Mouse (Mus musculus) neural tube, embryonic 10.5 days (tissue): ENCODE results near the gene Wasf1.

Experiments
- DNase-seq: peaks from one replicate; pipeline ENCODE4 v3.0.0-alpha.2; 2017; ENCODE audit warnings: low spot score; ENCODE audit errors: extremely low spot score

Gene Wasf1

DNA sequence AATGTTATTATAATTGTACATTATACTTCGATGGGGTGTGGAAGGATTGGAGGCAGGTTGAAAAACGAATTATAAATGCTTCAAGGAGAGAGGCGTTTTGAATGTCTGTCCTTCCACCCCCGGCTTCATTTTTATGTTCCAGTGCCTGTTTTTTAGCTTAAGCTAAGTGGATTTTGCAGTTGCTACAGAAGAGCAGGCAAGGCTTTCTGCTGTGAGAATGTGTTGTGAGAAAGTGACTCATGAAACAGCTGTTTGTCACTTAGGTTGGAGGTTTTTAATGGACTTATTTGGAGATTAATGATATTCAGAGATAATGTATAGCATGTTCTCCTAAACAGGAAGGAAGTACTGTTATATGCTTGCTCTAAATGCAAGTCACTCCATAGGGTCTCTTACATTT lies 5.9 kb downstream of the Wasf1 start:
- DNase-seq = no peak

DNA sequence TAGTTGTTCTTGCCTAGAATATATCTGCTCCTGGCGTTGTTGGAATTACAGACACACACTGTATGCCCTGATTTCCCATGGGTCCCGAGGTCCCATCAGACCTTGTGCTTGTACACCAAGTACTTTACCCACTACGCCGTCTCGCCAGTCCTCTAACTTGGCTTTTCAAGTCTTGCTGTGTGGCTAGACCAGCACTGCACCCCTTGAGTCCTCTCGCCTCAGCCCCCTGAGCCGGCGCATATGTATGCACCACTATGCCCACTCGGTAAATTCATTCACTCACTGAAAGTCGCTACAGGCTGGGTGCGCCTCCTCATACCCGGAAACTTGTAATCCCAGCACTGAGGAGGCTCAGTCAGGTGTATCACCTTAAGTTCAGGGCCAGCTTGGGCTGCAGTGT lies 12.5 kb downstream of the Wasf1 start:
- no peak for DNase-seq

DNA sequence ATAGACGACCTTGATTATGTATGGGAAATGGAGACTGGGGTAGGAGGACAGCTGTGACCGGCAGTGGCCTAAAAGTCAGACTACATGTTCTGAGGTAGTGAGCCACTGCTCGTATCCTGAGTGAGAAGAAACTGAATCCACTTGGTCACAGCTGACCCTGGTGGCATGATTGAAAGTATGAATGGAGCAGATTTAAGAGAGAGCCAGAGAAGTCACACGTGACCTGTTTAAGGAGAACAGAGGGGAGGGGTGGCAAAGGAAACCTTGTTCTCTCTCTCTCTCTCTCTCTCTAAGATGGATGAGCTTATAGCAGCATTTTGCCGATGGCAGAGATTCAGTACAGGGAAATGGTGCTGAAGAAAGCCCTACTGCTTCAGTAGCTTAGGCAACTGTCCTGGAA lies 13.4 kb downstream of the Wasf1 start:
- no peak for DNase-seq

DNA sequence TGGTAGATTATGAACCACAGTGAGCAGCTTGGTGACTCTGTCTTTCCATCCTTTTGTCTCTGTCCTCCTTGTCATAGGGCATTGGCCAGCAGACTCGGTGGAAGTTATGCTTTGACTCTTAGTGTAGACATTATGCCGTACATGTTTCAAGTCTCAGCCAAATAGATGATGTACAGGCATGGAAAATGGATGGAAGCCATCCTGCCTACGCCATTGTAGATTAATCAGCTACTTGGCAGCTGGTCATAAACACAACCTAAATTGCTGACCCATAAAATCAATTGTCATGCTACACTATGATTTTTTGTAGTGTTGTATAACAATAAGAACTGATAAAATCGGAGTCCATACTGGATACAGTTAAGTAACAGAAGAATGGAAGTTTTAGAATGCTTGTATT lies 18.5 kb downstream of the Wasf1 start:
- DNase-seq = no peak

DNA sequence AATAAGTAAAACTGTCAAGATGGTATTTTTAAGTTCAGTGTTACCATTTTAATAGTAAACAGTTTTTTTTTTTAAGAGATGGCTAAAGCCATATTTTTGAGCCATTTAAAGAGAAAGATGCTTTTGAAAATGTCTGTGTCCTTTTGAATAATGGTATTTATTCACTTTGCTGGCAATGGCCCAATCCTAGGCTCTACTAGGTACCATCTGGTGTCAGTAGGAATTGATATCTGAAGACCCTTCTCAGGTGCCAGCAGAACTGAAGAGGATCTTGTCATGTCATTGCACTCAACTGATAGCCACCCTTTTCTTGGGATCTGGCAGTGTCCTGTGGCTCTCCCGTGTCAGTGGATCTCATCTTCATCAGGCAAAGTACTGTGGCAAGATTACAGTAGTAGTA lies 22.9 kb downstream of the Wasf1 start:
- no peak for DNase-seq

DNA sequence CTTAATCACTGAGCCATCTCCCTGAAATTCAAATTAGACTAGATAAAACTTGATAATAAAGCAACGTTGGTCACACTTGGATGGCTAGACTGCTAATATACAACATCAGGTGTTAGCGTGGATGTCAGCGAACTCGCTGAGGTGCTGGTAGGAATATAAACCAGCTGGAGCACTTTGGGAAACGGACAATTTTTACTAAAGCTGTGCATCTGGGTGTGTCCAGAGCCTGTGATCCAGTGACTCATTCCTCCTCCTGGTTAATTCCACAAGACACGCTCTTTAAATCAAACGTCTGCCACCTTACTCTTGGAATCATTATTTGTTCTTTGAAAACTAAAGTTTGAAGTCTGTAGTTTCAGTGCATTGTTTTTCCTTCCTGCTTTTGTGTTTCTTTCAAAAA lies 23.5 kb downstream of the Wasf1 start:
- DNase-seq = no peak

DNA sequence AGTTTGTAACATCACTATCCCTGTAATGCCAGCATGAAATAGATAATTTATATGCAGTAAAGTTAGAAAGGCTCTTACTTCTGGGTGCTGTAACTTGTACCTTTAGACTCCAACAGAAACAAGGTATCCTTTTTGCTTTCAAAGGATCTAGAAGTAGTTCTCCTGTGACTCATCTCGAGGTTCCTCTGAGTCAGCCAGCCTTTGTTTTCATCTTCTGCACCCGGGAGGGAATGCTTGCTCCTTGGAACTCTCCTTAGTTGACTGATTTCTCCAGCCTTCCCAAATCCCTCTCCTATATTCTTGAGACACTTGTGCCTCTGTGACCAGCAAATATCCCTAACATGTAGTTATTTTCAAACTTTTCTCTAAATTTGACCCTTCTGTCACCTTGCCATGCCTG lies 25.3 kb downstream of the Wasf1 start:
- DNase-seq = no peak

DNA sequence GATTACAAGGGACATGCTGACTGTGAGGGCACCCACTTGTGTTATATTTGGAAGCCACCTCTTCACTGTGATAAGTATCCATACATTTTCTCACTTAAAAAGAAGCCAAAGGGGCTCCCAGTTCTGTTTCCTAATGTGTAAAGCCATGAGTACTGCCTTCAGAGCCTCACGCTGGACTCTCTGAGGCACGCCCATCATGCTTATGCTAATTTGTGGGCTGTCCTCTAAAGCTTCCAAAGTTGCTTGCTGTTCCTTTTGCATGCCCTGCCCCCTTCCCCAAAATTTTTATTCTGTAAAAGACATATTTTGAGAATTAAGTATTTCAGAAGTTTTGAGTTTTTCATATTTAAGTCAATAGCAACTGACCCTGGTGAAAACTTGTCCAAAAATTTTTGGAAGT lies 27.5 kb downstream of the Wasf1 start:
- no peak for DNase-seq

DNA sequence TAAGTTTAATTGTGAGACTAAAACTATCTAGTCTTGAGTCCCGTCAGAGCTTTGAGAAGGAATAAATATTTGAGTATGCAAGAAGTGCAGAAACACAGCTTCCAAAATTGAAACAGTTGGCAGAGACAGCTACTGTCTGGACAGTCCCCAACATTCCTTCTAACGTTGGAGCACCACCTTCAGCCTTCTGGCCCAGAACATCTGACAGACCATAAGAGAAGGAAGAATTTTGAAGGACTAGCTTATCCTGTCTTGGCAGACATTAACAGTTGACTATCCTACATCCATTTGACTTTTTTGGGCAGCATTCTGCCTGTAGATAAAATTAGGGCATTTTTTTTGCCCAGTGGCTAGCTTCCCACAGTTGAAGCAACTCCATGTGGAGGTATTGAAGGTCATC lies 32.0 kb downstream of the Wasf1 start:
- no peak for DNase-seq

DNA sequence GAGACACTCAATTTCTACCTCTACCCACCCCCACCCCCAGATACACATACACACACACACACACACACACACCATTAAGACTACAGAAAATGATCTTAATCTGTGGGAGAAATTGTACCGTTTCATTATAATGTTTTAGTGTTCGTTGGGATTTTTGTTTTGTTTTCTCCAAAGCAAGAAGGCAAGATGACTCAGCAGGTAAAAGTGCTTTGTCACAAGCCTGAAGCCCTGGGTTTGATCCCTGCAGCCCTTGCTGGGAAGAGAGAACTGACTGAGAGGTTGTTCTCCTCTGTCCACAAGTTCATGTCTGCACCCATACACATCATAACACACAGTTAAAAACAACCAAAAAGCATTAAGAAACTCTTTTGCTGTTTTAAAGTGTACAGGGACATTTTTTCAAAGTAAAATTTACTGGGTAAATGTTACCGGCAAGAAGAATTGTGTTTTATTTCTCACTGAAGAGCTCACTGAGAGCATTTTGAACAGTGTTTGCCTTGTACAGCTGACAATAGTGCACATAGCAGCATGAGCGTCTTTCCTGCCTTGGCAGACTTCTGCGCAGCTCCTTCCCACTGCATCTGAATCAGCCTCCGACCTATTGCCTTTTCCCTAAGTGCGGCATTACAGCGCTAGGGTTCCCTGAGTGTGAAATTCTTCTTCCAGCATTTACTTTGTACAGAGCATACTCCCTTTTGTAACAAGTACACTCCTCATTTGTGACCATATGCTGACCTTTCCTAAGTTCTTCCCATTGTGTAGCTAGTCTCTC lies 35.6 kb downstream of the Wasf1 start:
- no peak for DNase-seq

DNA sequence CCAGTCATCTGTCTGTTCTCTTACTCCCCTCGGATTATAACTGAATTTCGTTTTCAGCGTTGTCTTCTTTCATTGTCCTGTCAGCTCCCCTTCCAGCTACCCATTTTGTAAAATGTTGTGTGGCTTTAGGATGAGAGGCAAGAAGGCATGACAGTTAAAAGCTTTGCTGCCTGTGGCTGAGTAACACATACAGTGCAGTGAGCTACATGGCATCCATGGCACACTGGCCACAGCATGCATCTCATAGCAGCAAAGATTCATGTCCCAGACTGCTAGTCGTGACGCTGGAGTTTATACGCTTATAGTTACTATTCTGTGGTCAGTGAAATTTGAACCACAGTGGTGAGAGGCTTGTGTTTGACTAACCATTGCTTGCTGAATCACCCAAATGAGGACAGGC lies 36.2 kb downstream of the Wasf1 start:
- DNase-seq = no peak

DNA sequence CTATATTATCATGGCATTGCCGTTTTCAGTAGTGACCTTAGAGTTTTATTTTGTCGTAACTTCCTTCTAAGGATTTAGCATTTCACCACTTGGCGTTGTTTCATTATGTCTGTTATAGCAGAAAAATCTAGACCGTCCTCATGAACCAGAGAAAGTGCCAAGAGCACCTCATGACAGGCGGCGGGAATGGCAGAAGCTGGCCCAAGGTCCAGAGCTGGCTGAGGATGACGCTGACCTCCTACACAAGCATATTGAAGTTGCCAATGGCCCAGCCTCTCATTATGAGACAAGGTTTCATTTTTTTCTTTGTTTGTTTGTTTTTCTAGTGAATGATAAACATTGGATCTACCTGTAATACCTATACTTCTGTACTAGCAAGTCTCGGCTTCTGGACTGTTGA lies 49.7 kb downstream of the Wasf1 start:
- DNase-seq = no peak

DNA sequence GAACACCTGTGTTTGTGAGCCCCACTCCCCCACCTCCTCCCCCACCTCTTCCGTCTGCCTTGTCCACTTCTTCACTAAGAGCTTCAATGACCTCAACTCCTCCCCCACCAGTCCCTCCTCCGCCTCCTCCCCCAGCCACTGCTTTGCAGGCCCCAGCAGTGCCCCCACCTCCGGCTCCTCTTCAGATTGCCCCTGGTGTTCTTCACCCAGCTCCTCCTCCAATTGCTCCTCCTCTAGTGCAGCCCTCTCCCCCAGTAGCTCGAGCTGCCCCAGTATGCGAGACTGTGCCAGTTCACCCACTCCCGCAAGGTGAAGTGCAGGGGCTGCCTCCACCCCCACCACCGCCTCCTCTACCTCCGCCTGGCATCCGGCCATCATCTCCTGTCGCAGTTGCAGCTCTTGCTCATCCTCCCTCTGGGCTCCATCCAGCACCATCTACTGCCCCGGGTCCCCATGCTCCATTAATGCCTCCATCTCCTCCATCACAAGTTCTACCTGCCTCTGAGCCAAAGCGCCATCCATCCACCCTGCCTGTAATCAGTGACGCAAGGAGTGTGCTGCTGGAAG lies 53.0 kb downstream of the Wasf1 start:
- DNase-seq = no peak

DNA sequence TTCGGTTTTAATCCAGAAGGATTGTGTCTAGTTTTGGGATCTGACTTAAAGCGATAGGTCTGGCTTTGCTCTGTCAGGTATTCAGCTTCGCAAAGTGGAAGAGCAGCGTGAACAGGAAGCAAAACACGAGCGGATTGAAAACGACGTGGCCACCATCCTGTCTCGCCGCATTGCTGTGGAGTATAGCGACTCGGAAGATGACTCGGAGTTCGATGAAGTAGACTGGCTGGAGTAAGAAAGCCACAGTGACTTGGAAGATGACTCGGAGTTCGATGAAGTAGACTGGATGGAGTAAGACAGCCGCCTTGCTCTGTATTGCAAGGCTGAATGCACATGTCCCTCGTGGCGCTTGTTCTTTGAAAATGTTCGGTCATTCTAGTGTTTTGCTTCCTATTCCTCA lies 54.3 kb downstream of the Wasf1 start:
- DNase-seq = no peak

DNA sequence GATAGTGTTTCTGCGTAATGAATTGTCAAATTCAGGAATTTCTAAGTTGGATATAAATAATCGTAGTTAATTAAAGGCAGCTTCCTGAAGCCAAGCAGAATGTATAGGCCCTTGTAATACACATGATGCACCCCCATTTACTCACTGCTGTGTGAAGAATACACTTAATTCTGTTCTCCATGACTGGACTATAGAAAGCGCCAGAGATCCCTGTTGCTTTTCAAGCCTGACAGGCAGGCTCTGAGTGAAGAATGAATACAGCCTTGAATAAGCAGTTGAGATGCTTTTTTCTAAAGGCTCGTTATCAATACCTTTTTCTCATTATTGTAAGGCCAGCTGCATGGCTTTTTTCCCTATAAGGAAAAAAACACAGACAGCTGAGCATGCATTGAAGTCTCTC lies 59.4 kb downstream of the Wasf1 start:
- DNase-seq = no peak

DNA sequence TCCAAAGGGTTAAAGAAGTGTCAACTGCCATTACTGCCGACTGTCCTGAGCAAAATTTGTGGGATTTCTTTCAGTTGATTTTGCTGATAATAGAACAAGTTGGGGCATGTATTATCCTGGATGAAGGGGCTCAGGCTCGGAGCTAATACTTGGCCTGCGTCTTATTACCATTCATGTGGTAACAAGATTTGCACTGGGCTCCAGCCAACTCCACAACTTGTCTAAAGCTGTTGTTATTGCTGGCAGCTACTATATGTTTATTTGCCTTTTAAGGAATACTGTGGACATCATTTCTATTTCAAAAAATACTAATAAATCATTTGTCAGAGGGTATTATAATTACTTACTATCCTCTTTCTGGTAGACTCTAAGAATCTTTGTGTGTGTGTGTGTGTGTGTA lies 66.9 kb downstream of the Wasf1 start:
- no peak for DNase-seq

DNA sequence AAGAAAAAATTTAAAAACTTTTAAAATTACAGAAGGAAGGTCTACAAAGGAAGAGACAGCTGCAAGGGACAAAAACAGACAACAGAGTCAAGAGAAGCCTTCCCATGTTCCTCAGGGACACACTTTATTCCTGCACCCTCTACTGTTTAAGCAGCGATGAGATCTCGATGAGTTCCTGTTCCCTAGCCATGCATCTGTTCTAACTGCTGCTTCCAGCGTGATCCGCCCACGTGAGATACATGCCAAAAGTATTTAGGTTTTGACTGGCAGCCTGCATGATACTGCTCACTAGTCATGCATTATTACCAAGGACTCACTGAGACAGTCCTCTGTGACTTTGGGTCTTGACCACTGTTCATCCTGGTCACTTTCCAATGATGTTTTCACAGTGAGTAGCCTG lies 72.9 kb downstream of the Wasf1 start:
- no peak for DNase-seq

DNA sequence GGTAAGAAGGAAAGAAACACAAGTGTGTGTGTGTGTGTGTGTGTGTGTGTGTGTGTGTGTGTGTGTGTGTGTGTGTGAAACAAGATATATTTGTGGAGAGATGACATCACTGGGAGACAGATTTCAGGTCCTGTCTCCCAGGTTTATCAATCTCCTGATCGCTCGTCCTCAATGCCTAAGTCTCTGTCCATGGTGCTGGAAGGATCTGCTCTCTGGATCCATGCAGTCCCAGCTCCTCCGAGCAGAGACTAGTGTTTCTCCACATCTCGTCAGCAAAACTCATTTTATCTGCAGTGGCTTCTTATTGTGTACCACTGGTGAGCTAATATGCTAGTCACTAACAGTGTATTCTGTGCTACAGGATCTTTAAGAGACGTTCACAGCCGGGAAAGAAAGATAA lies 78.1 kb downstream of the Wasf1 start:
- peak; percentile 26 for DNase-seq

DNA sequence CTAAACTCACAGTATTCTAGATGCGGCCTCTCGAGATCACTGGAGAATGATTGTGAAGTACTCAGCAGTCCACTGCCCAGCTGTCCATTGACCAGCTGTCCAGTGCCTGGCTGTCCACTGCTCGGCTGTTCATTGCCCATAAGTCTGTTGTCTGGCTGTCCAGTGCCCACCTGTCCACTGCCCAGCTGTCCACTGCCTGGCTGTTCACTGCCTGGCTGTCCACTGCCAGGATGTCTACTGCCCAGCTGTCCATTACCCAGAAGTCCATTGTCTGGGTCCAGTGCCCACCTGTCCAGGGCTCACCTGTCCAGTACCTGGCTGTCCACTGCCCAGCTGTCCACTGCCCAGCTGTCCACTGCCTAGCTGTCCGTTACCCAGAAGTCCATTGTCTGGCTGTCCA lies 78.7 kb downstream of the Wasf1 start:
- no peak for DNase-seq

DNA sequence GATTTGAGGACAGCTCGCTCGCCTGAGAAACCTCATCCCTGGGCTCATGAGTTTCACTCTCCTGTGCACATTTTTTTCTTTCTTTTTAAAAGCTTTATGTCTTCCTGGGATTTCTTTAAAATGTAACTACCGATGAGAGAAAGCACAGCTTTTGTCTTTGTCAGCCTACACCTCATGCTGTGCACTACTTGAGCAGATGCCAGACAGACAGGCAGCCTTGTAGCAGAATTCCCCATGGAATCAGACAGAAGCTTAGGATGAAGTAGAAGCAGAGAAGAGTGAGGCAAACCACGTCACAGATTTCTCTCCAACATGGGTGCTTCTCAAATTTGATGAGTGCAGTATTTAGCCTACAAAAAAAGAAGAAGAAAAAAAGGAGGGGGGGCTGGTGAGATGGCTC lies 81.3 kb downstream of the Wasf1 start:
- no peak for DNase-seq

DNA sequence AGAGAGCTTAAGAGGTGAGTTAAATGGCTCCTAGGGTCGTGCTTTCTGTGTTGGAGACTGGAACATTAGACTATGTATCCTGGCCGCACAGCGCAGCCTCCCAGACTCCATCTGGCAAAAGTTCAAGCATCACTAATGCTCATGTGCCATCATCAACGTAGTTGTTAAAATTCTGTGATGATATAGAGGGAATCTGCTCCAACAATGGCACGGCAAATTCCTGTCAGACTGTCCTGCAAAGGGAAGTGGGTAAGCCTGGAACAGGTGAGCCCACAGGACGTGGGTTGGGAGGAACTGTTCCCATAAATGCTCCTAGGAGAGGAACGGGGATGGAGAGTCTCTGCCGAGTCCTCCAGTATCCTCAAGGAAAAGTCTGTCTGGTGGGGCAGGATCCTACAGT lies 85.3 kb downstream of the Wasf1 start:
- DNase-seq = no peak

DNA sequence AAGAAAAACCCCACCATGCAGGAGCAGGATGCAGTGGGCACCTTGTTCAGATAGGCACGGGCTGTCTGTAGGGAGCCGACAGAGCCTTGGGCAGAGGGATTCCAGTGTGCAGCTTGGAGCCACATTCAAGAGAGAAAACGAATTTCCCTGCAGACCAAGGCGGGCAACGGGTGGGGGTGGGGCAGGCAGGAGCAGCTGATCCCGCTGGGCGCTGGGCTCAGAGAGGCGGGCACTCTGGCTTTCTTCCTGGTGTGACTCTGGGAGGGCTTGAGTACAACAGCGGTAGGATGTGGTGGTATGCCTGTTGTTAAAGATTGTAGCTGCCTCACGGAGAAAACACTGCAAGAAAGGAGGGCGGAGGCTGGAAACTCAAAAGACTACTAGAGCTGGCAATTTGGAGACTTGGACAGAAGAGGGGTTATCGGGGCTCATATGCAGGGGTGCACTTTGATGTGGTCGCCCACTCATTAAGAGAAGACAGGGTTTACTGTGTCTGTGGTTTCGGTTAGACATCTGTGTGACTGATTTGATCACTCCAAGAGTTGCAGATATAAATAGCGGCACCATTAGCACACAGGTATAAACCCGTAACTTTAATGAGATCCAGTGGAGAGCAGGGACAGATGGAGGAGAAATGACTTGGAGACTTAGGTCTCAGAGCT lies 86.2 kb downstream of the Wasf1 start:
- peak; percentile 59 for DNase-seq

DNA sequence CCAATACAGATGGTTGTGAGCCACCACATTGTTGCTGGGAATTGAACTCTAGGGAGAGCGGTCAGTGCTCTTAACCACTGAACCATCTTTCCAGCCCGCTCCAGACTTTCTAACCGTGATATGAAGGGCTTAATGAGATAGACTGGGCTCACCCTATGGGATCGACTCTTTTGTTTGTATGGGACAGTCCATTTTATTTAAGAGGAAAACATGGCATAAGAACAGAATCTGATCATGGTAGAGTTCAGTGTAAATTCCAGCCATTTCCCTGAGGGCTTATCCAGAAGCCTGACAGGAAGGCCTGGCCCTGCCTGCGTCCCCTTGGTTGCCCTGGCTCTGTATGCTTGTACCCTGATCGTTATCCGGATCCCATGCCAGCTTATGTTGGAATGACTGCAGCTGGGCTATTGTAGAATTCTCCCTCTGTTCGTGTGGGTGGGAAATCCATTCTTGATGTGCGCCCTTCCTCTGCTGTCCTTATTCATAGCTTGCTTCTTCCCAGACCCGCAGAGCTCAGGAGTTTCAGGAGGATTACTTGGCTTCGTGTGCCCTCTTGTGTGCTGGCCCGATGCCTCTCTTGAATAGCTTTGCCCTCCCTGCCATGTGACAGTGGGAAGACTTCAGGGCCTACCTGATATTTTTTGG lies 87.4 kb downstream of the Wasf1 start:
- DNase-seq = no peak
